Mouse (Mus musculus): ENCODE measurements at regions not wholly inside any gene's neighbourhood (a gene's known extent, or its start where the extent isn't known, plus 50 kb on each side); places are given as distances from the start of the nearest gene placed in this dataset.

DNA sequence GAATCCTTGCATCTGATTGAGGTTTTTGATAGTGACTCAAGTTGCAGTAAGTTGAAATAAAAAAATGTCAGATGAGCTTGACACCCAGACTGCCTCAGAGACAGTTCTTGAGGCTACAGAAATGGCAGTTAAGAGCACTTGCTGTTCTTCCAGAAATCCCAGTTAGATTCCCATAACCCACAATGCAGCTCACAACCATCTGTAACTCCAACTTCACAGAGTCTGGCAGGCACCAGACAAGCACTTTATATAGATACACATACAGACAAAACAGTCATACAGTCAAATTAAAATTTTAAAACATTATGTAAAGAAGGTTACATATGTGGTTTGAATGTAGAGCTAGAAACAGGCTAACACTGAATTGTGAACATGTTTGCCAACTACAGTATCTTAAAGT lies 786.2 kb downstream of the Slc16a7 start:
- DNase-seq = no peak

DNA sequence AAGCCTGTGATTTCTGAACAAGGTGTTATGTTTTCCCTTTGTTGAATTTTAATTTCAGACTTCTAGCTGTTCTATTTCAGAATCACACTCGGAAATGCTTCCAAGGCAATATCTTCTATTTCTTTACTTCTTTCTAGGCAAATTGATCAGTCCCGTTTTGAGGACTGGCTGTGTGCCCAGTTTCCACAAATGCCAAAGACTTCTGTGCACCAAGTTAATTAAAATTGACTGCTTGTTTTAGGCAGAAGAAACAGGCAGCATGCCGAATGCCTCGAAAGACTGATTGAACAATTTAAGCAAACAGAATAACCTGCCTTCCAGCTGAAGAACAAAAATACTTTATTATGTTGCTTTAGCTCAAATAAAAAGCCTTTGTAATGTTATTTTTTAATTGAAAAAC lies 818.5 kb downstream of the Slc16a7 start:
- DNase-seq = peak; percentile 42

- DNase-seq = no peak
Measured at GRCm38 (mm10) chr10:124563626-124564025, 825.6 kb downstream of the Slc16a7 start.

GRCm38 (mm10) chr10:124528175-124528574 lies 861.1 kb downstream of the Slc16a7 start:
- no peak for DNase-seq

Measured in right cerebral cortex, postnatal 14 days (tissue).